Mouse (Mus musculus) heart, adult 2 months (tissue): Measurements from ENCODE around the gene Ttc28.

Experiments used
- CTCF ChIP-seq: fragments of 200-600 bp; IDR thresholded peaks from 2 replicates; pipeline ENCODE4 v1.8.1; 2022; ENCODE audit warnings: antibody characterized with exemption, mild to moderate bottlenecking, moderate library complexity
- EP300 ChIP-seq: fragments of 200-500 bp; IDR thresholded peaks from 2 replicates; pipeline ENCODE4 v1.6.1; 2011; ENCODE audit warnings: low read depth, low read length, control low read depth; ENCODE audit not compliant: insufficient read depth
- POLR2A ChIP-seq: fragments of 200-500 bp; IDR thresholded peaks from 2 replicates; pipeline ENCODE4 v1.6.1; 2011; ENCODE audit warnings: mild to moderate bottlenecking, low read depth, low read length, control low read depth; ENCODE audit not compliant: insufficient read depth

GRCm38 (mm10) chr5:111133754-111134153 is 254.2 kb downstream of the Ttc28 start:
- TF ChIP-seq CTCF (no peak), EP300 (no peak), POLR2A (no peak)
